Mouse (Mus musculus) MEL (cell line): ENCODE measurements around the gene Ttc16.

Experiments
- CTCF ChIP-seq, 3 experiments: IDR thresholded peaks in 2 of 3; conservative IDR thresholded peaks in 1 of 3; 2 replicates each; pipeline ENCODE4 v1.5.1; 2011 to 2012; ENCODE audit warnings: low read length in 3 of 3, low read depth in 2 of 3, mild to moderate bottlenecking in 2 of 3, improper control_type of control experiment in 1 of 3, inconsistent platforms in 1 of 3, mixed read lengths in 1 of 3, moderate library complexity in 1 of 3; ENCODE audit not compliant: control insufficient read depth in 1 of 3, insufficient read depth in 1 of 3, poor library complexity in 1 of 3, severe bottlenecking in 1 of 3
- HCFC1 ChIP-seq: IDR thresholded peaks from 2 replicates; pipeline ENCODE4 v1.6.1; 2012; ENCODE audit warnings: low read depth, mild to moderate bottlenecking, inconsistent platforms, low read length, improper control_type of control experiment, moderate library complexity
- NELFE ChIP-seq: IDR thresholded peaks from 2 replicates; pipeline ENCODE4 v1.6.1; 2011; ENCODE audit warnings: low read depth, low read length, improper control_type of control experiment
- POLR2A ChIP-seq, 2 experiments: IDR thresholded peaks; 2 replicates each; pipeline ENCODE4 v1.6.1; 2011 to 2012; ENCODE audit warnings: low read length in 2 of 2, mild to moderate bottlenecking in 2 of 2, control low read depth in 1 of 2, improper control_type of control experiment in 1 of 2, low read depth in 1 of 2, moderate library complexity in 1 of 2; ENCODE audit not compliant: control insufficient read depth in 1 of 2, insufficient read depth in 1 of 2, poor library complexity in 1 of 2
- ZC3H11A ChIP-seq: IDR thresholded peaks from 2 replicates; pipeline ENCODE4 v1.6.1; 2012; ENCODE audit warnings: low read depth, mild to moderate bottlenecking, inconsistent platforms, low read length, improper control_type of control experiment

GRCm38 (mm10) chr2:32824778-32825177 lies 49.3 kb upstream of the Ttc16 start:
- TF ChIP-seq CTCF (IDR thresholded peaks at IDR 0.05 in 2 of 3, conservative IDR thresholded peaks at IDR 0.05 in 1 of 3; ENCODE audit: control insufficient read depth in 1 of 3, insufficient read depth in 1 of 3, low read depth in 2 of 3, low read length in 3 of 3, poor library complexity in 1 of 3, severe bottlenecking in 1 of 3) (no peak), HCFC1 (no peak), NELFE (no peak), POLR2A (IDR thresholded peaks at IDR 0.05; ENCODE audit: control insufficient read depth in 1 of 2, insufficient read depth in 1 of 2, low read depth in 1 of 2, low read length in 2 of 2, poor library complexity in 1 of 2) (no peak), ZC3H11A (no peak)
